Mouse (Mus musculus) cortical plate, adult 2 months (tissue): ENCODE results near the gene Gpr152.

ENCODE experiments used
- CTCF ChIP-seq: fragments of 200-500 bp; IDR thresholded peaks from 2 replicates; pipeline ENCODE4 v1.5.1; 2011; ENCODE audit warnings: mild to moderate bottlenecking, control low read depth, low read length; ENCODE audit not compliant: insufficient read depth; ENCODE audit errors: extremely low read depth
- POLR2A ChIP-seq: fragments of 200-500 bp; IDR thresholded peaks from 2 replicates; pipeline ENCODE4 v1.6.1; 2011; ENCODE audit warnings: mild to moderate bottlenecking, low read length, control low read depth; ENCODE audit not compliant: insufficient read depth; ENCODE audit errors: extremely low read depth

- TF ChIP-seq POLR2A (no peak), CTCF (no peak)
These were observed 46.8 kb upstream of the Gpr152 start for GRCm38 (mm10) chr19:4092750-4093149.
